Mouse (Mus musculus): ENCODE measurements at regions not wholly inside any gene's neighbourhood (a gene's known extent, or its start where the extent isn't known, plus 50 kb on each side); places are given as distances from the start of the nearest gene placed in this dataset.

DNA sequence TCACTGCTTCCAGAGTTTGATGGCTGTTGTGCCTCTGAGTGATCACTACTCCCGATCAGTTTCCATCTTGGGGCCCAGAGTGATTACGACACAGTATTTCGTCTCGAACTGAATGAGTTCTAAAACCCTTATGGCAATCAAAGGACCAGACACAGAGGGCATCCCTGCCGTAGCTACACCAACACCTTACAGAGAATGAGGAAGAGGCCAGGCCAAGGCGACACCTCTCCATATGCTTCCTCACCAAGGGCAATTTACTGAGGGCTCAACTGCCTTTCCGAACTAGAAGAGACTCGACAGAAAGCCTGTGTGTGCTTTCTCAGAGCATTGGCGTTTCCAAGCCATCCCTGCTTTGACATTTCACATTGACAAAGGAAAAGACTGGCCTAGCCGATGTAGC, 289.8 kb upstream of the G2e3 start:
- ATAC-seq (replicated peaks in 1 of 2; ENCODE audit: insufficient read depth in 1 of 2, low FRiP score in 2 of 2, low TSS enrichment in 1 of 2, low read depth in 1 of 2, poor library complexity in 2 of 2, severe bottlenecking in 2 of 2) = no peak

DNA sequence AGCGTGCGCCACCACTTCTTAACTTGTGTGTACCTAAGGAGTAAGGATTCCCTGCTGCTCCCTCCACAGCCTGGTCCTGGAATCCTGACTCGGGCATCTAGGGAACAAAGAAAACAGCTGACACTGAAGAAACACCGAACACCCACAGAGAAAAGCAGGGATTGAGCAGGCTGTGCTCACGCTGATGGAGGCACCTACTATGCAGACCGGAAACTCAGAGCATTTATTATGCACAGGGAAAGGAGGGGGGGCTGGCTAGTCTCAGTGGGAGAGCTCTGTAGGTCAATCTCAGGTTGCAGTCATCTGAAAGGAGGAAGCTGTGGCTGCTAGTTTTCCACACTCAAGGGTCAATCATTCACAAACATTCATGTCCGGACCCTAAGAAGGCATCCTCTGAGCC, 300.7 kb upstream of the G2e3 start:
- ATAC-seq (replicated peaks in 1 of 2; ENCODE audit: insufficient read depth in 1 of 2, low FRiP score in 2 of 2, low TSS enrichment in 1 of 2, low read depth in 1 of 2, poor library complexity in 2 of 2, severe bottlenecking in 2 of 2) = no peak

DNA sequence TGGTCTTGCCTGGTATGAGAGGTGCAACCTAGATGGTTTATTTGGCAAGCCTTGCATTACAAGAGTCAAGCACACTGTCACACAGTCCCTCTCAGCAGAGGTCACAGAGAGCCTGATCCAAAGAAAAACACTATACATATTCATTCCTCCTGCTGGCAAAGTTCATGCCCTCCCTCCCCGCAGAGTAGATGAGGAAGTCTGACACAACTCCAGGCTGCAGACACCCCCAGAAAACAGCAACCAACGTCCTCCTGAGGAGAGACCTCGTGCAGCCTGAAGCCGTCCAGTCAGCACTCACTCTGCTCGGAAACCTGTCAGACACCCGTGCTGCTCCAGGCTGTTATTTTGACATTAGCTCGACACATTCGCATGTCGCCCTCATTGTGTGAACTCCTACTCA, 302.4 kb upstream of the G2e3 start:
- no peak for ATAC-seq (replicated peaks in 1 of 2; ENCODE audit: insufficient read depth in 1 of 2, low FRiP score in 2 of 2, low TSS enrichment in 1 of 2, low read depth in 1 of 2, poor library complexity in 2 of 2, severe bottlenecking in 2 of 2)

DNA sequence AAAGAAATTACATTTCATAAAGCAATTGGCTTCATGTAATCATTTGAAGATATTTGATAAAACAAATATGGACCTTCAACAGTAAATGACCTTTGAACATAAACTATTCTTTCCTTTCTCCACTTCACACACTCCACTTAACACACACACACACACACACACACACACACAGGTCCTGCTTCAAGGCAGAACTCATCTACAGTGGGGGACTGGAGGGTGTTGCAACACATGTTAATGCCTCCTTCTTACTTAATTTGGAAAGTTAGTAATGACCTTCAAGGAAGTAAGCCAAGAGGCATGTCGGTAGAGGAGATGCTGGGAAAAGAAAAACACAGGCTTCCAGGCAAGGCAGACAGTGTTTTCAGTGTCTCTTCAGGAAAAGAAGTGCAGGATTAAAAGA, 302.8 kb upstream of the G2e3 start:
- no peak for ATAC-seq (replicated peaks in 1 of 2; ENCODE audit: insufficient read depth in 1 of 2, low FRiP score in 2 of 2, low TSS enrichment in 1 of 2, low read depth in 1 of 2, poor library complexity in 2 of 2, severe bottlenecking in 2 of 2)

DNA sequence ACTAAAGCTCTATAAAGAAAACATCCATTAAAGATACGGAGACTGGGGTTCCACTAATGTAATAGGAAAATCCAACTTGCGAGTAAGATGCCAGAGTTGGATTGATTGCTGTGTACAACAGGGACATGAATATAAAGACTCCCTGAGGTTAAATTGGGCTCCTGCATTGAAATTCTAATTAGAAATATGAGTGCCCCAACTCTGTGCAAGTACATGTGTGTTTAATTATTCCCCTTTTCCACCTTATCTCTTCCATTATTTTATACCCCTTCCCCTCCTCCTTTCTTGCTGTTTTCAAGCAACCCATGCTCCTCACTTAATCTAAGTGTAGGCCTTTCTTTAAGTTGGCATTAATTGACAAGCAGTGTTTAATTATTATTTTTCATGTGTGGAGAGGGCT, 315.7 kb upstream of the G2e3 start:
- no peak for ATAC-seq (replicated peaks in 1 of 2; ENCODE audit: insufficient read depth in 1 of 2, low FRiP score in 2 of 2, low TSS enrichment in 1 of 2, low read depth in 1 of 2, poor library complexity in 2 of 2, severe bottlenecking in 2 of 2)

DNA sequence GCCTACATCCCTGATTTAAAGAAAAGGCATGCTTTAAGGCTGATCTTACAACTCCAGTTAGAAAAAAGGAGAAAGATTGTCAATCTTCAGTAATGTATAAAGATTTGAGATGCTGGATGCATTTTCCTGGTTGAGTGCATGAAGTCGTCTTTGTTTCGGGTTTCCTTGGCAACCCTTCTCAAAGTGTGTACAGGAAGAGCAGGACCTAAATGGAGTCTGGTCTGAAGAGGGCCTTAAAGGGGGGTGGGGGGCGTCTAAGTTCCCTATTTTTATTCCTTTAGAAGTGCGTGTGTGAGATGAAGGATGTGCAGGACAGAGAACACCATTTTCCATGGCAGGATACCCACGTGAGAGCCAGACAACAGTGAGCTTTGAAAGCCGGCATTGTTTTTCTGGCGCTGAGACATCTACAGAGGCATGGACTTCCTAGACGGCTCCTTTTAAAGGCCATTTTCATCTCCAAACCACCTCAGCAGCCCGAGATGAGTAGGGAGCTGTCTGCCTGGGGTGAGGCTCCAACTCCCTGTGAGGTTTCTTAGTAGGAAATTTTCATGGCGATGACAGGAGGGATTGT, 319.2 kb upstream of the G2e3 start:
- no peak for ATAC-seq (replicated peaks in 1 of 2; ENCODE audit: insufficient read depth in 1 of 2, low FRiP score in 2 of 2, low TSS enrichment in 1 of 2, low read depth in 1 of 2, poor library complexity in 2 of 2, severe bottlenecking in 2 of 2)

DNA sequence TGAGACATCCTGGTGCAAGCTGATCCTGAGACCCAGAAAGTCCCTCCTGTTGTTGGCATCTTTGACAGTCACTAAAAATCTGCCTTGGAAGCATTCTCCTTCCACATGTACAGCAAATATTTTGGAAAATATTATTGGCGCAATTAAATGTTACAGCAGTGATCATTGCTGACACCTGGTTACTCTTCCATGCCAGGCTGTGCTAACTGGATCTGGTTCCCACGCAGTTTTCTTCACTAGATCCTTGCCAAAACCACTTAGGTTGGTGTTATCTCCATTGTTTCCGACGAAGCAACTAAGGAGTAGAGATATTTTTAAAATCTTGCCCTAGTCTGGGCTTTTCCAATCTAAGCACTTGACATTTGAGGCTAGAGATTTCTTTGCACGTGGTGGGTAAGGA, 321.8 kb upstream of the G2e3 start:
- no peak for ATAC-seq (replicated peaks in 1 of 2; ENCODE audit: insufficient read depth in 1 of 2, low FRiP score in 2 of 2, low TSS enrichment in 1 of 2, low read depth in 1 of 2, poor library complexity in 2 of 2, severe bottlenecking in 2 of 2)

DNA sequence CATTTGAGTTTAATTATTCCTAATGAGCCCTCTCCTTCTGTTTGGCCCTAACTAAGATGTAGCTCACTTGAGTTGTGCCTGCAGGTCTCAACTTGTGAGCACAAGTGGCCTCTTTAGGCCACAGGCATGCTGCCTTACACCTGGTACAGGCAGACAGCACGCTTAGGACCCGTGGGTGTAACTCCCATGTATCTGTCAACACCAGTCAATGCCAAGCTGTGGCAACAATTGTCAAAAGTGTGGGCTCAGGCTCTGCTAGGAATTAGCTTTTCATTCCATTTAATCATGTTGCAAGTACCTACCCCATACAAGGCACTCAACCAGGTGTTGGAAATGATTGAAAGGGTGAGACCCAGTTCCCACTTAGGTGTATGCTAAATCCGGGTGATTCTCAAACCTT, 322.3 kb upstream of the G2e3 start:
- ATAC-seq (replicated peaks in 1 of 2; ENCODE audit: insufficient read depth in 1 of 2, low FRiP score in 2 of 2, low TSS enrichment in 1 of 2, low read depth in 1 of 2, poor library complexity in 2 of 2, severe bottlenecking in 2 of 2) = no peak

DNA sequence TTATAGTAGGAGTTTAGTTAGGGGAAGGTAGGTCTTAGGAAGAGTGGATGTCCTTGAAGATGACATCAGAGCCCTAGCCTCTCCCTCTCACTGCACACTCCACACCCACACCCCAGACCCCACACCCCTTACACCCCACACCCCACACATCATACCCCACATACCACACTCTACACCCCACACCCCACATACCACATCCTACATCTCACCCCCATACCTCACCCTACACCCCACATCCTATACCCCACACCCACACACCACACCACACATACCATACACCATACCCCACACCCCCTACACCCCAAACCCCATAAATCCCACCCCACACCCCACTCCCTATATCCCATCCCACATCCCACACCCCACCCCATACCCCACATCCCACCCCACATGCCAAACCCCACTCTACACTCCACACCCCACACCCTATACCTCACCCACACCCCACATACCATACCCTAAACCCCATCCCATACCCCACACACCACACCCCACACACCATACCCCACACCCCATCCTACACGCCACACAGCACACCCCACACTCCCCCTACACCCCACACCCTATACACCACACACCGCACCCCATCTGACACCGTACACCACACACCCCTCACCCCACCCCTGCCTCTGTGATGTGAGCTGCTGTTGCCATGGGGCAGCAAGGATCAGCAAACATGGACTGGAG, 323.7 kb upstream of the G2e3 start:
- no peak for ATAC-seq (replicated peaks in 1 of 2; ENCODE audit: insufficient read depth in 1 of 2, low FRiP score in 2 of 2, low TSS enrichment in 1 of 2, low read depth in 1 of 2, poor library complexity in 2 of 2, severe bottlenecking in 2 of 2)

DNA sequence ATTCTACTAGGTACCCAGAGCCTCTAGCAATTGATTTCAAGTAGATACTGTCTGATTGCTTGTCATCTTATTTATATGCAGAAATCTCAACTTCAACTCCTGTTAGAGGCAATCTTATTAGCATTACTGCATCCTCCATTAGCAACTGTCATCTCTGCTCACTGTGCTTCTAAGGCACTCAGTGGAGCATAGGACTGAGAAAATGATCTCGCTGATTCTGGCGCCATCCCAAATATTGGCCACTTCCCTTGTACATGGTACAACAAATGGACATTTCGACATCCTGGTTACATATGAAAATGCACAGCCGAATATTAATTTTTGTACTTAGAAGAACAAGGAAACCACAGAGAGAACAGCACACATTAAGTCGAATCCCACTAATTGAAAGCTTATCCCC, 329.7 kb upstream of the G2e3 start:
- ATAC-seq (replicated peaks in 1 of 2; ENCODE audit: insufficient read depth in 1 of 2, low FRiP score in 2 of 2, low TSS enrichment in 1 of 2, low read depth in 1 of 2, poor library complexity in 2 of 2, severe bottlenecking in 2 of 2) = no peak

DNA sequence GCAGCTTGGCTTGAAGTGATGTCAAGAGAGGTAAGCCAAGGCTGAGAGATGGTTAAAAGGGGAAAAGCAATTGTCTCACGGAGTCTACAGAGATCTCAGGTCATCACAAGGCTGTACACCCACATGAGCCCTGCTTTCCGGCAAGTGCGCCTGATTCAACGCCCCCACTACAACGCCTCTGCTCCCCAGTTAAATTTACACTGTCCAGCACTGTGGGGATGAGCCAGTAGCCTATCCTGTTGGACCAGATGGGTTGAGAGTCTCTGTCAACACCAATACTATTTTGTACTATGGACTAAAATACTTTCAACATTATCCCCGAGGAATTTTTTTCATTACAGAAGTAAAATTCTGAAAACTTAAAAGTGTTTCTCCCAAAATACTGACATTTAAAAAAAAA, 331.8 kb upstream of the G2e3 start:
- ATAC-seq (replicated peaks in 1 of 2; ENCODE audit: insufficient read depth in 1 of 2, low FRiP score in 2 of 2, low TSS enrichment in 1 of 2, low read depth in 1 of 2, poor library complexity in 2 of 2, severe bottlenecking in 2 of 2) = no peak

DNA sequence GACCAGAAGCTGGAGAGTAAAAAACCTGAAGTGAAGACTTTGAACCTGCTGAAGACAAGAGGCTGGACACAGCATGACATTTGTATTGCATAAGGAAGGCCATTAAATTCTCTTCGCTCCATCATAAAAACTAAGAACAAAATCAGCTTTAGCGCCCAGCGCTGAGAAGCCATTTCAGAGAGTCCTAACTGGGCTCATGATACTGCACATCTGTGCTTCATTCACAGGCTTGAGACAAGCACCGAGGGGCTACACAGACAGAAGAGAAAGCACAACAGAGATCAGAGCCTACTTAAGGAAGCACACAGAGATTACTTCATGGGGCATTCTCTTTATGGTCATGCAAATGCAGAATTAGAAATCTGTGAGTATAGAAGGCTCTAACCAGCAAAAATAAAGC, 338.2 kb upstream of the G2e3 start:
- ATAC-seq (replicated peaks in 1 of 2; ENCODE audit: insufficient read depth in 1 of 2, low FRiP score in 2 of 2, low TSS enrichment in 1 of 2, low read depth in 1 of 2, poor library complexity in 2 of 2, severe bottlenecking in 2 of 2) = no peak

DNA sequence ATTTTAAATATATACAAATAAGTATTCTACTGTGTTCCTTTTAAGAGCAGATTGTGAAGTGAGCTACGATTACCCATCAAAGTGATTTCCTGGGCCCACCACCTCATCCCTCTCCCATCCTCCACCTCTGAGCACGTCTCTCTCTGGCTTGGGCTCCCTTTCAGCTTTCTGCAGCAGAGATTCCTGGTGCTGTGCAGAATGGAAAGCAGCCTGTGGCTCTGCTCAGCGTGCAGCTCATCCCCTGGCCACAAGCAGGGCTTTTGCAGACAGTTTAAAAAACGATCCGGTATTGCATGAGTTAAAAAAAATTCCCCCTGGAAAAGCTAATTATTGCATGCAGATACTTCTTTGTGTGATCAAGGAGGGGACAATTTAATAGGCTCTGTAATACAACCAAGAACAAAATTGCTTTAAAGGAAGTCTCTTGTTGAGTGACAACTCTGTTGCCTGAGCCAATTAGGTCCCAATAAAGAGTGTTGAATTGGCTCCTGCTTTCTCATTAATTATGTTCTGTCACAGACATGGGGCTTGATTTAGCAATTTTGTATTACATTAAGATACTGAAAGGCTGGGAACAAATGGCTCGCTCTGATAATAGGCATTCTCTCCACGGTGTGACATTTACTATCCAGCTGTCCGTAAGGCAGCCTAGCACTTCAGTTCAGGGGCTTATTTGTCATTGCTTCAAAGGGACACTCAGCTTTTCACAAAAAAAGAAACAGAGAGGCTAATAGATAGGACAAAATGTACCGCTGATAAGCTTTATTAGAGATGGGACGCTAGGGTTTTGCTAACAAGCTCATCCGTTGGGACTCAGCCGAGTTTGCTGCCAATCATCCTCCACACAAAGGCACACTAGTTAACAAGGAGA, 345.9 kb upstream of the G2e3 start:
- ATAC-seq (replicated peaks in 1 of 2; ENCODE audit: insufficient read depth in 1 of 2, low FRiP score in 2 of 2, low TSS enrichment in 1 of 2, low read depth in 1 of 2, poor library complexity in 2 of 2, severe bottlenecking in 2 of 2) = no peak

DNA sequence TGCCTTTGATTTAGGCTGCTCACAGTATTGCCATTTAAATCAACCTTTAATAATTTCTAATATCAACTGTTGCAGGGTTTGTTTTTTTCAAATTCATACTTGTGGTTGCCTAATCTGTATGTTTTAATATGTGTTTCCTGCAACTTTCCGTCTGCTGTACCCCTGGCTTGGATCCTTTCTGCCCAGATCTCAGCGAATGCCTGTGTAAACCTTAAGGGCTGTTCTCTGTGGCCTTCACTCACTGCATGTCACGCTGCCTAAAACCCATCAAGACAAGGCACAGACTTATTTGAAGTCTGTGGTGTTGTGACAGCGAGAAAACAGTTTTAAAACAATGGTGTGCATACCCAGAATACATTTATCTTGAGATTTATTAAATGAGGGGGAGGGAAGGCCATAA, 346.8 kb upstream of the G2e3 start:
- ATAC-seq (replicated peaks in 1 of 2; ENCODE audit: insufficient read depth in 1 of 2, low FRiP score in 2 of 2, low TSS enrichment in 1 of 2, low read depth in 1 of 2, poor library complexity in 2 of 2, severe bottlenecking in 2 of 2) = no peak

DNA sequence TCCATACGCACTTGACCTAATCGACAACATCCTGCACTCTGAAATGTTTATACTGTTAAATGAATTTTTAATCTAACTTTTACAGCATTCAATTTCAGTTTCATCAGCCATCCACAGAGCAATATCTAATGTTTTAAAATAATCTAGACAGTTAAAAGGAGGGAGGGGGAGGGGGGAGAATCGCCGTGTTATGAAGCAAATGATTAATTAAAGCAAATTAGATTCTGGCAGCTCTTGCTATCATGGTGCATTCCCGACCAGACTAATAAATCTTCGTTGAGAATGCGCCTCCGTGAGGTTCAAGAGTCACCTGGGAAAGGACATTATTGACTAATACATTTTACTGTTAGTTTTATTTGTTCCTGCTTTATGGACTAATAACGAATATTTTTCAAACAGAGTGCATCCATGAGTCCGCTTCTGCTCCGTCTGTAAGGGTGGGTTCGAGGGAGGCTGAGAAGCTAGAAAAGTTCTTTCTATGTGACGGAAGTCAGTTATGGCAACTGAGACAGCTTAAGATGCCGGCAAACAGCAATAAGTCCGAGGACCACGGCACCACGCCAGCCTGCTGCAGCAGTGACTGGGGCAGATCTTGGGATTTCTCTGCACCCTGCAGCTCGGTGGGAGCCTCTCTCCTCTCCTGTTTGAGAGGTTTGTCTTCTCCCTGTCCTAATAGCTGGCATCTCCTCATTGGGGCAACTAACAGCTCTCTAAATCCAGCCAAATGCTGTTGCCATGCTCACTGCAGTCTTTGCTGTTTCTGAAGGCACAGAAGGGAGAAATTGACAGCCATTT, 347.4 kb upstream of the G2e3 start:
- ATAC-seq (replicated peaks in 1 of 2; ENCODE audit: insufficient read depth in 1 of 2, low FRiP score in 2 of 2, low TSS enrichment in 1 of 2, low read depth in 1 of 2, poor library complexity in 2 of 2, severe bottlenecking in 2 of 2) = no peak

DNA sequence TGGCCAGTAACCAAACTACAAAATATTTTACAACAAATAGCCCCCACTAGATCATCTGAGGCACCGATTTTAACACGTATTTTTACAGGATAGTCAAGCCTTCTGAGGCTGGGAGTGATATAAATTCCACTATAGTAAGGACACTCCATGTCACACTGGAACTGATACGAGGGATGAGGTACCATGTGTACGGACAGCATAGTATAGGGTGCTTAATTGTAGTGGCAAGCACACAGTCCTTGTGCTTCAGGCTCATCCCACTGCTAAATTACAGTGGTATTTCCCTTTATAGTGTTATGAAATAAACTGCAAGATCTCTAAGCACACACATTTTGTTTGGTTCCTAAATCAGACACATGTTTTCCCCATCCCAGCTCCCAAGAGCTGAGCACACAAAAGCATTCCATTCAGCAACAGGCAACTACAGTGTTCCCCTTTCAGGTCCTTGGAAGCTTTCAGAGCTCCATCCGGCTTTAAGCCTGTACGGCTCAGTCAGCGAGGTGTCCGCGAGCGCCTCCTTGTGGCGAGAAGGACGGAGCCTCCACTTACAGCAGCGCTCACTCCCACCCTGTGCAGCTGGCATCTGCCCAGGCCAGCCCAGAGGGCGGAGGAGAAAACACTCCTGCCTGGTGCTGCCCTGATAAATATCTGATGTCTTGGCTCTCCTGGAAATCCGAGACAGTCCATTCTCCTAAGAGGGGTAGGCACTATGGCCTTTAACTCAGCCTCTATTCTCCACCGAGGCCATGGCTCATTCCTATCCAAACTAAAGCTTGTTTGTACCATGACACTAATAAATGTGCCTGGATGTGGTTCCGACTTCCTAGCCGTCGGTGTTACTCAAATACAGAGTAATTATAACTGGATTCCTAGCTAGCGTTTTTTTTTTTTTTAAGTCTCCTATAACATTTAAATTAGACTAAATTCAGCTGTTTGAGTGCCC, 348.3 kb upstream of the G2e3 start:
- peak; percentile 56 to 87; a peak in 3 of 4 replicates for ATAC-seq (replicated peaks in 1 of 2; ENCODE audit: insufficient read depth in 1 of 2, low FRiP score in 2 of 2, low TSS enrichment in 1 of 2, low read depth in 1 of 2, poor library complexity in 2 of 2, severe bottlenecking in 2 of 2)

DNA sequence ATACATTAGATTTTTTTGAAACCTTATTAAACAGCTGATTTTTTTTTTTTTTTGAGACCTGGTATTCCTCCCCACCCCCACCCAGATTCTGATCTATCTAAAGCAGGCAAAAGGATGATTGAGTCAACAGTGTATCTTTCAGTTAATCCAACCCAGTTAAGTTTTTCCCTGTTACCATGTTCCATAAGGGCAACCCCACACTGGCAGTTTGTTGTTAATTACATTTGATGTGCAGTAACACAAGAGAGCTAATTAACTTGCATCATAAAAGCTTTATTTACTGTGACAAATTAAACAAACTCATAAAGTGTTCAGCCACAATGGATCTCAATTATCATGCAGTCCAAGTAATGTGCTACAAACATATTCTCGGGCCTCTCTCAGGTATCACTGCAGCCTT, 346.8 kb upstream of the Prkd1 start:
- ATAC-seq (replicated peaks in 1 of 2; ENCODE audit: insufficient read depth in 1 of 2, low FRiP score in 2 of 2, low TSS enrichment in 1 of 2, low read depth in 1 of 2, poor library complexity in 2 of 2, severe bottlenecking in 2 of 2) = no peak

All from hematopoietic stem cell, adult 5-6 weeks (primary cell).